Mouse (Mus musculus): ENCODE results near the gene St3gal3. TPM values are rescaled to one million over a fixed set of nuclear protein-coding genes. Genes with fewer than 3 reads are reported as not detected.

Gene St3gal3
- polyA plus RNA-seq, 1 experiment from 2014 or later = 5.5 TPM

DNA sequence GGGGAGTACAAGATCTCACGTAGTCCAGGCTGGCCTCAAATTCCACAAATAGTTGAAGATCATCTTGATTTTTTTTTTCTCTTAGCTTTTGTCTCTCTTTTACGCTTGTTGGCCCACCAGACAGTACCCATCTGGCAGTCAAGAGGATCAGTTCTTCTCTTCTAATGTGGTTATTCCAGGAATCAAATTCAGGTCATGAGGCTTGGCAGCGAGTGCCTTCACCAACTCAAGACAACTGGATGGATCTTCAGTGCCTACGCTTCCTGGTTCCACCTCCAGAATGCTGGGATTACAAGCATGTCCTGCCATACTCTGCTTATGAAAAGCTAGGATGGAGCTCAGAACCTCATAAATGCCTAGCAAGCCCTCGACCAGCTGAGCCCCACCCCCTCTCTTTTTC lies 3.4 kb downstream of the St3gal3 start:
- peaks cover 1% of the 10 kb centered on the region for H3K36me3 ChIP-seq (ENCODE audit: control insufficient read depth, insufficient read depth, low read length)
- H3K9me3 ChIP-seq (ENCODE audit: control insufficient read depth, low read length) = no peaks in the 10 kb centered on the region
- no peaks in the 10 kb centered on the region; the same call in 1 of the 2 replicates for H3K4me1 ChIP-seq (replicated peaks; ENCODE audit: control insufficient read depth, insufficient read depth, low read length)
- no peak overlapping the region for H3K4me2 ChIP-seq (replicated peaks; ENCODE audit: low read depth, low read length)
- H3K27ac ChIP-seq (ENCODE audit: low read depth, low read length) = no peak overlapping the region
- ATAC-seq (ENCODE audit: low FRiP score) (no peak), DNase-seq (ENCODE audit: low spot score) (no peak)
- WGBS = 90% methylated on average over 5 of the region's 5 CpGs
- H3K9ac ChIP-seq (ENCODE audit: low read depth, low read length) = no peak overlapping the region
- H3K27me3 ChIP-seq (ENCODE audit: control insufficient read depth, insufficient read depth, low read length) = no peaks in the 10 kb centered on the region
- H3K4me3 ChIP-seq (ENCODE audit: low read depth, low read length) = no peak overlapping the region

DNA sequence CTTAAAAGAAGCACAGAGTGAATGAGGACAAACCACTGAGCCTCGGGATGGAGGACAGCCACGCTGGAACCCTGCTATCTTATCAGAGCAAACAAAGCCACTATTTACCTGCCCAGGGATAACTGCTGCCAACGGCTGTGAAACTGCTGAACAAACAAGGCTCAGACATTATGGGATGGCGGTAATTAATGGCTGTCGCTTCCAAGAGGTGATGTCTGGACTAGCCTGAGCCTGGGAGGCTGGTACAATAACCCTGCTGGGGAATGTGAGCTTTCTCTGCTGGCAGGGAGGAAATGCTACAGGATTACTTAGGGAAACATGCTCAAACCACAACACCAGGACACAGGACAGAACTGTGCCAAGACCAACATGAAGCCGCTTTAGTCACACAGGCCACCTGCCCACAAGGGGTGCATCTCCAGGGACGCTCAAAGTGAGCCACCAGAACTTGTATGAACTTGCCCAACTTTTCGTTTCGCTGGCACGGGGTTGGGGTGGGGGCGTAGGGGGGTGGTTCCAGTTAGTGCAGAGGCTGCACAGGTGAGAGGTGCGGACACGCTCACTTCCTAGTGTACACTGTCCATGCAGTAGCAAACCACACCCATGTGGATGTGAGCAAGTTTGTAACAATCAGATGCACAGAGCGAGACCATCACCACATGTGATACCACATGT lies 11.5 kb downstream of the St3gal3 start:
- no peaks in the 10 kb centered on the region for H3K9me3 ChIP-seq (ENCODE audit: control insufficient read depth, low read length)
- no peaks in the 10 kb centered on the region for H3K4me1 ChIP-seq (replicated peaks; ENCODE audit: control insufficient read depth, insufficient read depth, low read length)
- no peak for DNase-seq (ENCODE audit: low spot score)
- H3K9ac ChIP-seq (ENCODE audit: low read depth, low read length) = no peak overlapping the region
- no peak overlapping the region for H3K4me2 ChIP-seq (replicated peaks; ENCODE audit: low read depth, low read length)
- no peaks in the 10 kb centered on the region for H3K36me3 ChIP-seq (ENCODE audit: control insufficient read depth, insufficient read depth, low read length)
- H3K4me3 ChIP-seq (ENCODE audit: low read depth, low read length) = no peak overlapping the region
- H3K27me3 ChIP-seq (ENCODE audit: control insufficient read depth, insufficient read depth, low read length) = no peaks in the 10 kb centered on the region
- no peak for ATAC-seq (ENCODE audit: low FRiP score)
- no peak overlapping the region for H3K27ac ChIP-seq (ENCODE audit: low read depth, low read length)
- 91% methylated on average over 14 of the region's 14 CpGs for whole genome bisulfite sequencing

DNA sequence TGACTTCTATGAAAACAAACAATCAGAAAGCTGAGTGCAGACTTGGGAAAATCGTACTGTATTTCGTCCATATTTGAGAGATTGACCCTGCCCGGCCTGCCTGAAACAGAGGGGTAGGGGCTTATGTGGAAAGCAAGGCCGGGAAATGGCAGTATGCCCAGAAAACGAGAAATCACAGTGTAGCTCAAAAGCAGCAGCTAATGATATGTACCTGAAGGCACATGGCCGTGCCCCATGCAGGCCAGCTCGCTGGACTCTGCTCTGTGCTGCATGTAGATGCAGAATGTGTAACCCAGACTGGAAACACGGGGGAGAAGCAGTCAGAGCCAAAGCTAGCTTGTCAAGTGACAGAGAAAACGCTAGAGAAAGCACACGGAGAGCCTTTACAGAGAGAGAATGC lies 12.6 kb downstream of the St3gal3 start:
- no peak overlapping the region for H3K27ac ChIP-seq (ENCODE audit: low read depth, low read length)
- no peak for DNase-seq (ENCODE audit: low spot score)

DNA sequence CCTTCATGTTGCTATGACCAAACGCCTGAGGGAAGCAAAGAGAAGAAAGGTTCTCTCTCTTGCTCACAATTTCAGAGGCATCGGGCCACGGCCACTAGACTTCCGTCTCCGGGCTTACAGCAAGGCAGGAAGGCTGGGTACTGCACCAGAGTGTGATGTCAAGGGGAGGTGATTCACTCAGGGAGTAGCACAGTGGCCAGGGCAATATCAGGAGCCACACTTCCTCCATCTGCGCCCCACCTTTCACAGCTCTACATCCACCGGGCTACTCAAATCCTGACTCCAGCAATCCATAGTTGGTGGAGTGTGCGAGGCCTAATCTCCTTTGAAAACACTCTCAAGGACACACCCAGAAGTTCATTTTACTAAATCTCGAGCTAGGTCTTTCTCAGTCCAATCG lies 17.1 kb downstream of the St3gal3 start:
- ATAC-seq (ENCODE audit: low FRiP score) (no peak), DNase-seq (ENCODE audit: low spot score) (no peak)
- WGBS = 96% methylated on average over 10 of the region's 10 CpGs
- no peaks in the 10 kb centered on the region for H3K4me1 ChIP-seq (replicated peaks; ENCODE audit: control insufficient read depth, insufficient read depth, low read length)
- H3K4me3 ChIP-seq (ENCODE audit: low read depth, low read length) = no peak overlapping the region
- no peaks in the 10 kb centered on the region for H3K36me3 ChIP-seq (ENCODE audit: control insufficient read depth, insufficient read depth, low read length)
- H3K4me2 ChIP-seq (replicated peaks; ENCODE audit: low read depth, low read length) = no peak overlapping the region
- no peak overlapping the region for H3K27ac ChIP-seq (ENCODE audit: low read depth, low read length)
- H3K9ac ChIP-seq (ENCODE audit: low read depth, low read length) = no peak overlapping the region
- H3K27me3 ChIP-seq (ENCODE audit: control insufficient read depth, insufficient read depth, low read length) = no peaks in the 10 kb centered on the region
- H3K9me3 ChIP-seq (ENCODE audit: control insufficient read depth, low read length) = no peaks in the 10 kb centered on the region

More for the DNA sequence above, 12.6 kb downstream of the St3gal3 start:
- H3K4me1 ChIP-seq (replicated peaks; ENCODE audit: control insufficient read depth, insufficient read depth, low read length) = no peaks in the 10 kb centered on the region
- no peaks in the 10 kb centered on the region for H3K9me3 ChIP-seq (ENCODE audit: control insufficient read depth, low read length)
- no peak overlapping the region for H3K4me2 ChIP-seq (replicated peaks; ENCODE audit: low read depth, low read length)
- no peak for ATAC-seq (ENCODE audit: low FRiP score)
- no peak overlapping the region for H3K9ac ChIP-seq (ENCODE audit: low read depth, low read length)
- no peak overlapping the region for H3K4me3 ChIP-seq (ENCODE audit: low read depth, low read length)
- H3K36me3 ChIP-seq (ENCODE audit: control insufficient read depth, insufficient read depth, low read length) = no peaks in the 10 kb centered on the region
- WGBS = 89% methylated on average over 10 of the region's 10 CpGs
- no peaks in the 10 kb centered on the region for H3K27me3 ChIP-seq (ENCODE audit: control insufficient read depth, insufficient read depth, low read length)

DNA sequence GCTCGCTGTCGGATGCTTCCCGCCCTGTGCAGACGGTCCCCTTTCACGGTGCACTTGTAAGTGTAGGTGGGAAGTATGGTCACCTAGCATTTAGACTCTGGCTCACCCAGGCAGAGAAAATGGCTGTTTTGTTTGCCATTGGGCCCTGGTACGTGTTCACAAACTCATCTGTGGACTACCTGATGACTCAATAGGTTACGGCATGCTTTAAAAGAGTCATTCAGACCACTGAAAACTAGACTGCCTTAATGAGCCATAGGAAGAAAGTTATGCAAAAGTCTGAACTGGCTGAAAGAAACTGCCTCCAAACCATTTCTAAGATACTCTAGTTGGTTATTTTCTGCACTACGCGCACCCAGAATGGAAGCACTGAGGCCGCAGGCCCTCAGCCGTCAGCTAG lies 18.6 kb downstream of the St3gal3 start:
- Histone ChIP-seq H3K4me2 (replicated peaks; ENCODE audit: low read depth, low read length) (no peak overlapping the region), H3K9ac (ENCODE audit: low read depth, low read length) (no peak overlapping the region), H3K27ac (ENCODE audit: low read depth, low read length) (no peak overlapping the region), H3K27me3 (ENCODE audit: control insufficient read depth, insufficient read depth, low read length) (no peaks in the 10 kb centered on the region), H3K4me3 (ENCODE audit: low read depth, low read length) (no peak overlapping the region), H3K4me1 (replicated peaks; ENCODE audit: control insufficient read depth, insufficient read depth, low read length) (no peaks in the 10 kb centered on the region), H3K9me3 (ENCODE audit: control insufficient read depth, low read length) (no peaks in the 10 kb centered on the region), H3K36me3 (ENCODE audit: control insufficient read depth, insufficient read depth, low read length) (no peaks in the 10 kb centered on the region)
- no peak for ATAC-seq (ENCODE audit: low FRiP score)
- 91% methylated on average over 11 of the region's 11 CpGs for WGBS
- DNase-seq (ENCODE audit: low spot score) = no peak

DNA sequence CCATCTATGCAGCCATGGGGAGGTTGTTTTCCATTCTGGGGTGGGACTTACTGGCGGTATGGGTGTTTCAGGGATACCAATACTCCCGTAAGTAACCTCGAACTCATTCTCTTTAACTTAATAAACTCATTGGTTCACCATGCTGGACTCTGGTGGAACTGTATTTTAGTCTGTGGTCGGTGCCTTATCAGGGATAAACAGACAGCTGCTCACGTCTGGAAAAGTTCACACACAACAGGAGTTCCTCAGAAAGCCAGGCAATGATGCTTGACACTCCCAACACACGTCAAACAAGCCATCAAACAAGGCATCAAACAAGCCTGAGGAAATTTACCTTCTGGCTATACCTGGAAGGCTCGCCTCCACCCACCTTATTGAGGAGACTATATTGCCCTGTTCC lies 19.6 kb downstream of the St3gal3 start:
- WGBS = 94% methylated on average over 7 of the region's 7 CpGs
- DNase-seq (ENCODE audit: low spot score) = no peak
- Histone ChIP-seq H3K9ac (ENCODE audit: low read depth, low read length) (no peak overlapping the region), H3K4me1 (replicated peaks; ENCODE audit: control insufficient read depth, insufficient read depth, low read length) (no peaks in the 10 kb centered on the region), H3K27ac (ENCODE audit: low read depth, low read length) (no peak overlapping the region), H3K4me2 (replicated peaks; ENCODE audit: low read depth, low read length) (no peak overlapping the region), H3K36me3 (ENCODE audit: control insufficient read depth, insufficient read depth, low read length) (no peaks in the 10 kb centered on the region), H3K9me3 (ENCODE audit: control insufficient read depth, low read length) (no peaks in the 10 kb centered on the region), H3K27me3 (ENCODE audit: control insufficient read depth, insufficient read depth, low read length) (no peaks in the 10 kb centered on the region), H3K4me3 (ENCODE audit: low read depth, low read length) (no peak overlapping the region)
- no peak for ATAC-seq (ENCODE audit: low FRiP score)

DNA sequence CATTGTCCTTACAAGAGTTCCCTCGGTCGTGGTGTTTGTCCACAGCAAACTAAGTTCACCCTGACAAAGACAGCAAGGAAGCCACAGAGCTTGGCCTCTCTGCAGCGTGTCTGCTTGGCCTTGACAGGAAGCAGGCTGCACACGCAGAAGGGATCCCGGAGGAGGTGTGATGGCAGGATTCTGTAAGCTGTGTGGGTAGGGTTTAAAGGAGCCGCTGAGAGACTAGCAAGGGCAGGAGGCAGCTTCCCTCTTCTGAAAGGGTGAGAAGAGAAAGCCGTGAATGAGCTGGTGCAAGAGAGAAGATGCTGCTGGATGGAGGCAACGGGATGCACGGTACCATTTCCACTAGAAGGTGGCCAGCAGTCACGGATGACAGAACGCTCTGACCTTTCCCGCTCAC lies 22.1 kb downstream of the St3gal3 start:
- H3K4me2 ChIP-seq (replicated peaks; ENCODE audit: low read depth, low read length) = no peak overlapping the region
- no peak for ATAC-seq (ENCODE audit: low FRiP score)
- WGBS = 84% methylated on average over 12 of the region's 12 CpGs
- H3K4me3 ChIP-seq (ENCODE audit: low read depth, low read length) = no peak overlapping the region
- no peaks in the 10 kb centered on the region for H3K36me3 ChIP-seq (ENCODE audit: control insufficient read depth, insufficient read depth, low read length)
- H3K27ac ChIP-seq (ENCODE audit: low read depth, low read length) = no peak overlapping the region
- no peak overlapping the region for H3K9ac ChIP-seq (ENCODE audit: low read depth, low read length)
- no peaks in the 10 kb centered on the region for H3K27me3 ChIP-seq (ENCODE audit: control insufficient read depth, insufficient read depth, low read length)
- no peaks in the 10 kb centered on the region for H3K9me3 ChIP-seq (ENCODE audit: control insufficient read depth, low read length)
- no peaks in the 10 kb centered on the region for H3K4me1 ChIP-seq (replicated peaks; ENCODE audit: control insufficient read depth, insufficient read depth, low read length)
- no peak for DNase-seq (ENCODE audit: low spot score)

DNA sequence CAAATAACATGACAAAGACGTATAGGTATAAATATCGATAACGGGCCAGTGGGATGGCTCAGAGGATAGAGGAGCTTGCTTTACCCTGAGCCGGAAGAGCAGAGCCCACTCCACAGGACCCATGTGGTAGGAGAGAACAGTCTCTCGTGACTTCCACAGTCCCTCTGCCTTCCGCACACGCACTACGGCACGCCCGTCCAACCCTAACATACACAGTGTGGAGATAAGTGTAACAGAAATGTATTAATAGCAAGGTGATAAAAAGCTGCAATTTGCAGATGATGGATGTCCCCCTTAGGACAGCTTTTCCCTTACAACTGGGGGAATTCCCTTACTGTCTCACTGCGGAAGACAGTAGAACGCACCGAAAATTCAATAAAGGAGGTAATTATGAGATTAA lies 25.1 kb downstream of the St3gal3 start:
- no peaks in the 10 kb centered on the region for H3K4me1 ChIP-seq (replicated peaks; ENCODE audit: control insufficient read depth, insufficient read depth, low read length)
- no peaks in the 10 kb centered on the region for H3K27me3 ChIP-seq (ENCODE audit: control insufficient read depth, insufficient read depth, low read length)
- no peaks in the 10 kb centered on the region for H3K36me3 ChIP-seq (ENCODE audit: control insufficient read depth, insufficient read depth, low read length)
- no peak for DNase-seq (ENCODE audit: low spot score)
- no peak overlapping the region for H3K4me3 ChIP-seq (ENCODE audit: low read depth, low read length)
- H3K9ac ChIP-seq (ENCODE audit: low read depth, low read length) = no peak overlapping the region
- H3K27ac ChIP-seq (ENCODE audit: low read depth, low read length) = no peak overlapping the region
- ATAC-seq (ENCODE audit: low FRiP score) = no peak
- H3K9me3 ChIP-seq (ENCODE audit: control insufficient read depth, low read length) = no peaks in the 10 kb centered on the region
- no peak overlapping the region for H3K4me2 ChIP-seq (replicated peaks; ENCODE audit: low read depth, low read length)
- 92% methylated on average over 13 of the region's 13 CpGs for WGBS

DNA sequence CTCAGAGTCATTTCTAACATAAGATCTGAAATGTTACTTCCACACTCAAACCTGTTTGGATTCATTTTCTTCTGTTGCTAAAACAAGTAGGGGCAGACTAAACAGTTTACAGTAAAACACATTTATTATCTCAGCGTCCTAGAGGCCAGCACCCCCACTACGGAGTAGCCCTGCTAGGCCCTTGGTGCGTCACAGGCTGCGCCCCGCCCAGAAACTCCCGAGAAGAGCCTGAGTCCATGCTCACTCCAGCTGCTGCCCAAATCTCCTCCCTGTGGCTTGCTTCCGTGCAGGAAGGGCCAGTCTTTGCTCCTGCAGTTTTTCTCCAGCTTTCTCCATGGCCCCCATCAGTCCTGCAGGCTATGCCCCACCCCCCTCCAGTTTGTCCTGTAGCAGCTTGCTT lies 25.9 kb downstream of the St3gal3 start:
- ATAC-seq (ENCODE audit: low FRiP score) (no peak), DNase-seq (ENCODE audit: low spot score) (no peak)
- no peak overlapping the region for H3K27ac ChIP-seq (ENCODE audit: low read depth, low read length)
- H3K9me3 ChIP-seq (ENCODE audit: control insufficient read depth, low read length) = no peaks in the 10 kb centered on the region
- no peak overlapping the region for H3K4me2 ChIP-seq (replicated peaks; ENCODE audit: low read depth, low read length)
- no peak overlapping the region for H3K4me3 ChIP-seq (ENCODE audit: low read depth, low read length)
- no peaks in the 10 kb centered on the region for H3K27me3 ChIP-seq (ENCODE audit: control insufficient read depth, insufficient read depth, low read length)
- H3K4me1 ChIP-seq (replicated peaks; ENCODE audit: control insufficient read depth, insufficient read depth, low read length) = no peaks in the 10 kb centered on the region
- no peaks in the 10 kb centered on the region for H3K36me3 ChIP-seq (ENCODE audit: control insufficient read depth, insufficient read depth, low read length)
- 83% methylated on average over 7 of the region's 7 CpGs for WGBS
- H3K9ac ChIP-seq (ENCODE audit: low read depth, low read length) = no peak overlapping the region
